Mouse (Mus musculus) forebrain, postnatal 0 days (tissue): ENCODE results near the gene Dad1. TPM values are rescaled to one million over a fixed set of nuclear protein-coding genes. Genes with fewer than 3 reads are reported as not detected.

ENCODE experiments used
- ATAC-seq: fragments of 200-750 bp; cut with Nextera tagmentation; 2 replicates; pipeline ENCODE4 v1.8.0; 2017; ENCODE audit warnings: mild to moderate bottlenecking, moderate library complexity
- DNase-seq: peaks from one replicate; pipeline ENCODE4 v3.0.0-alpha.2; 2015
- H3K27ac ChIP-seq: fragments of 300-500 bp; sonication (generic); 2 replicates; pipeline ENCODE4 v1.5.1; 2014; ENCODE audit warnings: low read depth, mild to moderate bottlenecking, antibody characterized with exemption, low read length, moderate library complexity, mixed read lengths
- H3K27me3 ChIP-seq: fragments of 300-500 bp; sonication (generic); 2 replicates; pipeline ENCODE4 v1.6.1; 2014; ENCODE audit warnings: mild to moderate bottlenecking, low read length, mixed read lengths; ENCODE audit not compliant: insufficient read depth
- H3K36me3 ChIP-seq: fragments of 300-500 bp; sonication (generic); 2 replicates; pipeline ENCODE4 v1.6.1; 2014; ENCODE audit warnings: mild to moderate bottlenecking, moderate library complexity; ENCODE audit not compliant: insufficient read depth
- H3K4me1 ChIP-seq: fragments of 300-500 bp; sonication (generic); 2 replicates; pipeline ENCODE4 v1.6.1; 2014; ENCODE audit warnings: antibody characterized with exemption; ENCODE audit not compliant: insufficient read depth
- H3K4me2 ChIP-seq: fragments of 300-500 bp; sonication (generic); 2 replicates; pipeline ENCODE4 v1.6.1; 2014; ENCODE audit warnings: low read depth, mild to moderate bottlenecking, moderate library complexity
- H3K4me3 ChIP-seq: fragments of 300-500 bp; sonication (generic); 2 replicates; pipeline ENCODE4 v1.5.1; 2014; ENCODE audit warnings: low read depth, low read length, mixed read lengths
- H3K9ac ChIP-seq: fragments of 300-500 bp; sonication (generic); 2 replicates; pipeline ENCODE4 v1.6.1; 2014; ENCODE audit warnings: mild to moderate bottlenecking
- H3K9me3 ChIP-seq: fragments of 300-500 bp; sonication (generic); 2 replicates; pipeline ENCODE4 v1.6.1; 2016; ENCODE audit warnings: low read length
- CTCF ChIP-seq: sonication (generic); IDR thresholded peaks from 2 replicates; pipeline ENCODE4 v1.5.1; 2016; ENCODE audit warnings: antibody characterized with exemption, control low read depth, low read depth
- WGBS: fragments of 180-500 bp; shearing (Covaris S2); extraction: QIAGEN DNeasy Blood & Tissue Kit; methylation state at CpG from one replicate; pipeline ENCODE4 v1.1.7; 2014; 5-methylcytosine and 5-hydroxymethylcytosine counted together
- polyA plus RNA-seq: library from polyadenylated mRNA; unstranded; fragments of >200 nt; fragmentation: Nextera tagmentation; extraction: Ambion mirVana; gene quantifications from 2 replicates; pipeline ENCODE4 v1.2.1, GENCODE M21; 2015
- total RNA-seq: library from RNA; depleted of rRNA; stranded (reverse); fragments of >200 nt; gene quantifications from 2 replicates; pipeline ENCODE4 v1.2.3, GENCODE M21; 2014

Gene Dad1
- total and polyA plus RNA-seq, 2 experiments from 2014 or later, result 230 to 375 TPM

GRCm38 (mm10) chr14:54261386-54261785 lies 7.5 kb upstream of the Dad1 start:
- H3K27ac ChIP-seq, result no peak overlapping the region
- no peaks in the 10 kb centered on the region for H3K9me3 ChIP-seq
- H3K4me3 ChIP-seq, result no peak overlapping the region
- DNase-seq, result no peak
- no peaks in the 10 kb centered on the region for H3K27me3 ChIP-seq
- TF ChIP-seq CTCF, result no peak
- no peak overlapping the region for H3K4me2 ChIP-seq
- no peak overlapping the region for H3K9ac ChIP-seq
- H3K4me1 ChIP-seq, result no peaks in the 10 kb centered on the region
- ATAC-seq, result no peak
- 92% methylated on average over 2 of the region's 2 CpGs for WGBS
- H3K36me3 ChIP-seq, result no peaks in the 10 kb centered on the region

GRCm38 (mm10) chr14:54260196-54260595 lies 6.3 kb upstream of the Dad1 start:
- DNase-seq (no peak), ATAC-seq (no peak)
- H3K9me3 ChIP-seq, result no peaks in the 10 kb centered on the region
- peak overlapping the region; percentile 52; the same call in 1 of the 2 replicates for H3K4me3 ChIP-seq
- H3K4me1 ChIP-seq, result no peaks in the 10 kb centered on the region
- H3K27me3 ChIP-seq, result no peaks in the 10 kb centered on the region
- H3K9ac ChIP-seq, result no peak overlapping the region
- no peaks in the 10 kb centered on the region for H3K36me3 ChIP-seq
- no peak overlapping the region for H3K27ac ChIP-seq
- WGBS, result 63% methylated on average over 2 of the region's 2 CpGs
- peak overlapping the region; percentile 82 for H3K4me2 ChIP-seq
- no peak for TF ChIP-seq CTCF

GRCm38 (mm10) chr14:54259722-54260085 lies 5.8 kb upstream of the Dad1 start:
- Histone ChIP-seq H3K27ac (0 out of 2 replicates have a peak overlapping the region, but pooled peaks have one; percentile 45), H3K4me2 (peak overlapping the region; percentile 82), H3K4me1 (no peaks in the 10 kb centered on the region), H3K4me3 (peak overlapping the region; percentile 52), H3K9ac (peak overlapping the region; percentile 65; the same call in 1 of the 2 replicates), H3K9me3 (no peaks in the 10 kb centered on the region), H3K36me3 (no peaks in the 10 kb centered on the region), H3K27me3 (no peaks in the 10 kb centered on the region)
- DNase-seq (no peak), ATAC-seq (no peak)
- no peak for TF ChIP-seq CTCF
- 27% methylated on average over 8 of the region's 8 CpGs for WGBS

GRCm38 (mm10) chr14:54259003-54259721 lies 5.3 kb upstream of the Dad1 start:
- 2% methylated on average over 35 of the region's 35 CpGs for WGBS

DNA sequence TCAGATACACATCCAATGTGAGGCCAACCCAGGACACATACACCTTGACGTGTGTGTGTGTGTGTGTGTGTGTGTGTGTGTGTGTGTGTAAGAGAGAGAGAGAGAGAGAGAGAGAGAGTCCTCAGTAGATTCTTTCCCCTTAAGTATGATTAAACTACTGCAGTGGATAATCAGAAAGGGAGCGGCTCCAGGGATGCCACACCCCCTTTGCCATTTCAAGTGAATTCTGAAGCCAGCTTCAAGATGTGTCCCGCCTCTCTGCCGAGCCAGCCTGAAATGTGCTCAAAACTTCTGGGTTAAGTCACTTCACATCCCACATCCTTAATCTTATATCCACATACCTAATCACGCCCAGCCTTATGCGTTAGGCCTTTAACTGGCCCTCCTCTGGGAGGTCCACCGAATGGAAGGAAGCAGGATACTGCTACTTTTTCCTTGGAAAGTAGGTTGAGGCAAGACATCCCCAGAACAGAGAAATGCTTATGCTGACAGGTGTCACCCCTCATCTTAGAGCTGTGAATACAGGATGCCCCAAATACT lies 4.3 kb upstream of the Dad1 start:
- 74% methylated on average over 7 of the region's 7 CpGs for WGBS
- Histone ChIP-seq H3K27me3 (no peaks in the 10 kb centered on the region), H3K36me3 (no peaks in the 10 kb centered on the region), H3K4me3 (no peak overlapping the region), H3K4me1 (no peaks in the 10 kb centered on the region), H3K27ac (no peak overlapping the region), H3K4me2 (no peak overlapping the region), H3K9ac (no peak overlapping the region), H3K9me3 (no peaks in the 10 kb centered on the region)
- no peak for ATAC-seq
- DNase-seq, result no peak
- no peak for TF ChIP-seq CTCF

More at GRCm38 (mm10) chr14:54259003-54259721, 5.3 kb upstream of the Dad1 start:
- Histone ChIP-seq H3K9me3 (no peaks in the 10 kb centered on the region), H3K4me1 (no peaks in the 10 kb centered on the region), H3K4me2 (peak overlapping the region; percentile 82), H3K27me3 (no peaks in the 10 kb centered on the region), H3K4me3 (peak overlapping the region; percentile 52), H3K36me3 (no peaks in the 10 kb centered on the region), H3K9ac (peak overlapping the region; percentile 65), H3K27ac (peak overlapping the region; percentile 45; the same call in 1 of the 2 replicates)
- DNase-seq, result peak; percentile 69
- no peak for TF ChIP-seq CTCF
- peak; percentile 91 for ATAC-seq

DNA sequence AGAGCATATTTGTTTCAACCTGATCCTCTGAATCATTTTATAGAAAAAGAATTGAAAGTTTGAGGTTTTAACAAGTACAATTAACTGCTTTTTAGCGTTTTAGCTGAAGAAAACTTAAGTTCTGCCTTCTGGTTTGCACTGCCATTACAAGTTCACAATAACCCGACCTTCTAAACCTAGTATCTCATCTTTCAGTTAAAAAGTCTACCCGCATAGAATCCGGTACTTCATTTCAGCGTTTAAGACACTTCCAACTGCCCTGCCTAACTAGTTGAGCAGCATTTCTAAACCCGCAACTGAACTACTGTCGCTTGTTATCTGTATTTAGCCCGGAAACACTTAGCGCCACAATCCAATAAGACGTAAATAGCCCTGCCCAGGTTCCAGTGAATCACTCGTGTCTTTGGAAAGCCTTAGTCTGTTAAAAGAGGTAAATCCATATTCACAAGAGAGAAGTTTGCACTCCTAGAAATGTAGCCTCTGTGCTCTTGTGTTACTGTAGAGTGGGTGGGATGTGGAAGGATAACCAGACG lies 832 bp upstream of the Dad1 start:
- no peak for ATAC-seq
- Histone ChIP-seq H3K4me1 (peaks cover 8% of the 10 kb centered on the region; the same call in 1 of the 2 replicates), H3K36me3 (0 out of 2 replicates have a peak, but pooled peaks cover 4% of the 10 kb centered on the region), H3K9ac (peak overlapping the region; percentile 68), H3K4me2 (peak overlapping the region; percentile 75), H3K27me3 (no peaks in the 10 kb centered on the region), H3K27ac (no peak overlapping the region), H3K9me3 (no peaks in the 10 kb centered on the region), H3K4me3 (peak overlapping the region; percentile 83; the same call in 1 of the 2 replicates)
- no peak for TF ChIP-seq CTCF
- DNase-seq, result no peak
- WGBS, result 69% methylated on average over 12 of the region's 12 CpGs

- no peak overlapping the region for H3K9ac ChIP-seq
- 74% methylated on average over 4 of the region's 4 CpGs for WGBS
- H3K9me3 ChIP-seq, result no peaks in the 10 kb centered on the region
- peaks cover 8% of the 10 kb centered on the region; the same call in 1 of the 2 replicates for H3K4me1 ChIP-seq
- H3K27ac ChIP-seq, result no peak overlapping the region
- no peak for DNase-seq
- H3K36me3 ChIP-seq, result peaks cover 17% of the 10 kb centered on the region; the same call in 1 of the 2 replicates
- H3K4me3 ChIP-seq, result no peak overlapping the region
- no peak for ATAC-seq
- H3K4me2 ChIP-seq, result no peak overlapping the region
- TF ChIP-seq CTCF, result no peak
- H3K27me3 ChIP-seq, result no peaks in the 10 kb centered on the region
Measured at GRCm38 (mm10) chr14:54250122-54250521, 3.8 kb downstream of the Dad1 start.
